Mouse (Mus musculus) gastrocnemius, postnatal 4 days (tissue): ENCODE results near the gene Dlg5. TPM values are rescaled to one million over a fixed set of nuclear protein-coding genes. Genes with fewer than 3 reads are reported as not detected.

ENCODE experiments used
- DNase-seq, 2 experiments: peaks; one replicate each; pipeline ENCODE4 v3.0.0; 2021 to 2022; ENCODE audit warnings: low spot score in 2 of 2, mixed read lengths in 2 of 2
- microRNA-seq: library from miRNA; unstranded; fragments of <30 nt; microRNA quantifications from one replicate; pipeline ENCODE4 v1.2.0, GENCODE M21; 2021
- total RNA-seq, 2 experiments: library from RNA; stranded (reverse); gene quantifications; 2 replicates each; pipeline ENCODE4 v1.2.3; 2021

Gene Dlg5
- total RNA-seq, 2 experiments from 2014 or later: 27.4 to 28.8 TPM

GRCm38 (mm10) chr14:24132092-24132491, 113.6 kb downstream of the Dlg5 start:
- DNase-seq: no peak

GRCm38 (mm10) chr14:24125069-24125468, 120.7 kb downstream of the Dlg5 start:
- DNase-seq: no peak

GRCm38 (mm10) chr14:24124171-24124570, 121.5 kb downstream of the Dlg5 start:
- DNase-seq: no peak

- no peak for DNase-seq
Observed at GRCm38 (mm10) chr14:24106734-24107133, 139.0 kb downstream of the Dlg5 start.

- no peak for DNase-seq
Observed at GRCm38 (mm10) chr14:24098828-24099227, 146.9 kb downstream of the Dlg5 start.

GRCm38 (mm10) chr14:24094656-24095055, 151.1 kb downstream of the Dlg5 start:
- no peak for DNase-seq

- no peak for DNase-seq
Observed at GRCm38 (mm10) chr14:24093221-24093620, 152.5 kb downstream of the Dlg5 start.

GRCm38 (mm10) chr14:24092391-24092790, 153.3 kb downstream of the Dlg5 start:
- DNase-seq: no peak

- DNase-seq: no peak
Observed at GRCm38 (mm10) chr14:24090790-24091189, 154.9 kb downstream of the Dlg5 start.

- DNase-seq: no peak
Observed at GRCm38 (mm10) chr14:24089181-24089580, 156.5 kb downstream of the Dlg5 start.

- no peak for DNase-seq
Observed at GRCm38 (mm10) chr14:24087430-24087829, 158.3 kb downstream of the Dlg5 start.

GRCm38 (mm10) chr14:24086481-24086880, 159.2 kb downstream of the Dlg5 start:
- DNase-seq: no peak

Small RNA genes within 50 kb of the gene (microRNA-seq; reads per million reads assigned to microRNA genes)
- gene Mir7210: not detected

Other genes with a start within 250 kb of the Dlg5 start
- 10 to 100 TPM; 26.6 to 32.2 TPM for gene Kcnma1, start 231.4 kb downstream of the Dlg5 start, total RNA-seq
- not detected for gene E330034G19Rik, start 47.3 kb upstream of the Dlg5 start, total RNA-seq
- 10 to 100 TPM; 14.3 to 16.8 TPM for gene Polr3a, start 241.1 kb upstream of the Dlg5 start, total RNA-seq
- 1,000 to 10,000 TPM; 1,547 to 1,580 TPM for gene Rps24, start 241.2 kb upstream of the Dlg5 start, total RNA-seq